Mouse (Mus musculus) MEL (cell line): ENCODE measurements at regions not wholly inside any gene's neighbourhood (a gene's known extent, or its start where the extent isn't known, plus 50 kb on each side); places are given as distances from the start of the nearest gene placed in this dataset.

Experiments used
- CHD2 ChIP-seq: IDR thresholded peaks from 2 replicates; pipeline ENCODE4 v1.6.1; 2011; ENCODE audit warnings: low read length, improper control_type of control experiment
- CTCF ChIP-seq, 3 experiments: IDR thresholded peaks in 2 of 3; conservative IDR thresholded peaks in 1 of 3; 2 replicates each; pipeline ENCODE4 v1.5.1; 2011 to 2012; ENCODE audit warnings: low read length in 3 of 3, low read depth in 2 of 3, mild to moderate bottlenecking in 2 of 3, improper control_type of control experiment in 1 of 3, inconsistent platforms in 1 of 3, mixed read lengths in 1 of 3, moderate library complexity in 1 of 3; ENCODE audit not compliant: control insufficient read depth in 1 of 3, insufficient read depth in 1 of 3, poor library complexity in 1 of 3, severe bottlenecking in 1 of 3
- EP300 ChIP-seq, 2 experiments: IDR thresholded peaks; 2 replicates each; pipeline ENCODE4 v1.6.1; 2011; ENCODE audit warnings: improper control_type of control experiment in 2 of 2, low read length in 2 of 2, low read depth in 1 of 2, mild to moderate bottlenecking in 1 of 2
- GATA1 ChIP-seq: IDR thresholded peaks from 2 replicates; pipeline ENCODE4 v1.6.1; 2011; ENCODE audit warnings: low read depth, low read length, improper control_type of control experiment
- MAFK ChIP-seq: IDR thresholded peaks from 2 replicates; pipeline ENCODE4 v1.6.1; 2011; ENCODE audit warnings: low read depth, mild to moderate bottlenecking, low read length, improper control_type of control experiment, borderline replicate concordance
- MAX ChIP-seq: IDR thresholded peaks from 2 replicates; pipeline ENCODE4 v1.6.1; 2011; ENCODE audit warnings: low read length, improper control_type of control experiment
- MAZ ChIP-seq: IDR thresholded peaks from 2 replicates; pipeline ENCODE4 v1.6.1; 2012; ENCODE audit warnings: low read depth, mild to moderate bottlenecking, inconsistent platforms, low read length, improper control_type of control experiment
- MEF2A ChIP-seq: IDR thresholded peaks from 2 replicates; pipeline ENCODE4 v1.6.1; 2014; ENCODE audit warnings: low read depth, mild to moderate bottlenecking, inconsistent platforms, low read length, improper control_type of control experiment; ENCODE audit not compliant: poor library complexity, insufficient replicate concordance, severe bottlenecking; ENCODE audit errors: extremely low read depth
- NELFE ChIP-seq: IDR thresholded peaks from 2 replicates; pipeline ENCODE4 v1.6.1; 2011; ENCODE audit warnings: low read depth, low read length, improper control_type of control experiment
- POLR2A ChIP-seq, 2 experiments: IDR thresholded peaks; 2 replicates each; pipeline ENCODE4 v1.6.1; 2011 to 2012; ENCODE audit warnings: low read length in 2 of 2, mild to moderate bottlenecking in 2 of 2, control low read depth in 1 of 2, improper control_type of control experiment in 1 of 2, low read depth in 1 of 2, moderate library complexity in 1 of 2; ENCODE audit not compliant: control insufficient read depth in 1 of 2, insufficient read depth in 1 of 2, poor library complexity in 1 of 2
- SMC3 ChIP-seq: IDR thresholded peaks from 2 replicates; pipeline ENCODE4 v1.6.1; 2011; ENCODE audit warnings: low read depth, low read length, improper control_type of control experiment
- USF1 ChIP-seq: IDR thresholded peaks from 2 replicates; pipeline ENCODE4 v1.6.1; 2014; ENCODE audit warnings: low read depth, mild to moderate bottlenecking, inconsistent platforms, low read length, improper control_type of control experiment, moderate library complexity

- TF ChIP-seq POLR2A (IDR thresholded peaks at IDR 0.05; ENCODE audit: control insufficient read depth in 1 of 2, insufficient read depth in 1 of 2, low read depth in 1 of 2, low read length in 2 of 2, poor library complexity in 1 of 2) (no peak), USF1 (no peak), CTCF (IDR thresholded peaks at IDR 0.05 in 2 of 3, conservative IDR thresholded peaks at IDR 0.05 in 1 of 3; ENCODE audit: control insufficient read depth in 1 of 3, insufficient read depth in 1 of 3, low read depth in 2 of 3, low read length in 3 of 3, poor library complexity in 1 of 3, severe bottlenecking in 1 of 3) (no peak), CHD2 (no peak), MAFK (no peak), EP300 (IDR thresholded peaks at IDR 0.05; ENCODE audit: low read depth in 1 of 2, low read length in 2 of 2) (no peak), MEF2A (no peak), GATA1 (no peak), SMC3 (no peak), MAZ (no peak), NELFE (no peak), MAX (no peak)
These were observed 56.8 kb upstream of the Ghr start for GRCm38 (mm10) chr15:3640091-3640490.
